Mouse (Mus musculus) activated CD4-positive, CD25-positive, alpha-beta regulatory T cell, adult 4 months (primary cell): ENCODE results near the gene Zfp628. TPM values are rescaled to one million over a fixed set of nuclear protein-coding genes. Genes with fewer than 3 reads are reported as not detected.
A peak's percentile ranks its signal among the peaks of the same experiment; 100 is the strongest.
"Not testable (repeated sequence)": the region's sequence is repeated elsewhere in the genome, so short reads cannot be mapped to it uniquely, and the experiment has no call there.

Experiments
- ATAC-seq: one replicate; pipeline ENCODE4 v1.8.0; 2017
- polyA plus RNA-seq, 2 experiments: library from polyadenylated mRNA; unstranded; fragments of 100-300 nt; shearing (Covaris generic); gene quantifications; one replicate each; pipeline ENCODE4 v1.2.1; 2017

Gene Zfp628
- 1 to 10 TPM; 1.9 TPM for polyA plus RNA-seq

GRCm38 (mm10) chr7:4915007-4915665 lies at the start of gene Zfp628:
Gene Zfp628 (plus strand): TSS chr7:4915217.
- ATAC-seq, result peak; percentile 87

GRCm38 (mm10) chr7:4865579-4866493 lies 49.2 kb upstream of the Zfp628 start:
- peak; percentile 100 for ATAC-seq

DNA sequence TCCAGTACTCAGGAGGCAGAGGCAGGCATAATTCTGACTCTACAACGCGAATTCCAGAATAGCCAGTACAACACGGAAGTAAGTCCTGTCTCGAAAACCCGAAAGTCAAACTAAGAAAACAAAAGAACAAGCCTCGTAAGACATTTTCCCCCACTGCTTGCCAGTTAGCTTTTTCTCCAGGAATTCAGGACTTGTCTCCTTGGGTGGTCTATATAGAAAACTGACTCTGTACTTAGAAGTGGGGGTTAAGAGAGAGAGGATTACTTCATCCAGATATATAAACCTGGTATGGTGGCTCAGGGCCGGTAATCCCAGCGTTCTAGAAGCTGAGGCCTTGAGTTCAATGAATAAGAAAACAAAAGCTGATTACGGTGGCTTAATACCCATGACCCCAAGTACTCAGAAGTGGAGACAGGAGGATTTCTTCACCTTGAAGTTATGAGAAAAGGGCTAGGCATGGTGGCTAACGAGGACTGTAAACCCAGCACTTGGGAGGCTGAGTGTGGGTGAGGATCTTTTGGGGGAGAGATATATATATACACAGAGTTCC lies 48.3 kb upstream of the Zfp628 start:
- ATAC-seq, result no peak

- no peak for ATAC-seq
Observed at GRCm38 (mm10) chr7:4870133-4870532, 44.9 kb upstream of the Zfp628 start, which contains the start of gene Isoc2b. Gene Isoc2b (minus strand): TSS chr7:4870258.

DNA sequence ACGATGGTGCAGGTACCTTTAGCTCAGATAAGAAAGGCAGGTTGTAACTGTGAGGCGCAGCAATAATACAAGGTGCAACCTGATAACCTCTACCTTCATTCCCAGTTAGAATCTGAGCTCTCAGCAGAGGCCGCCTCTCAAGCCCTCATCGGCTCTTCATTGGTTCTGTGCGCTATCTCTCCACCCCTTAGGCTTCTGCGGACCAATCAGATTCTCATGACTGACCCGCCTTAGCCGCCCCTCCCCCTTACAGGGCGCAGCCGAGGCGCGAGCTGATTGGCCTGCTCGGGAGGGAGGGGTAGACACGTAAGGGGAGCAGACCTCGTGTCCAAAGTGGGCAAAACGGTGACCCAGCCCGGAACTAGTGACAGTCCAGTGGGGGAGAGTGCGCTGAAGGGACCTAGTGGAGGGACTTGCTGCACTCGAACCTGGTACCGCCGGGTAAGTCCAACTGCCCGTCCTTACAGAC lies 38.2 kb upstream of the Zfp628 start, which contains the start of gene Isoc2a:
Isoc2a (plus strand) TSS at position 401 of the 469 bp plus-strand sequence.
- peak; percentile 100 for ATAC-seq

DNA sequence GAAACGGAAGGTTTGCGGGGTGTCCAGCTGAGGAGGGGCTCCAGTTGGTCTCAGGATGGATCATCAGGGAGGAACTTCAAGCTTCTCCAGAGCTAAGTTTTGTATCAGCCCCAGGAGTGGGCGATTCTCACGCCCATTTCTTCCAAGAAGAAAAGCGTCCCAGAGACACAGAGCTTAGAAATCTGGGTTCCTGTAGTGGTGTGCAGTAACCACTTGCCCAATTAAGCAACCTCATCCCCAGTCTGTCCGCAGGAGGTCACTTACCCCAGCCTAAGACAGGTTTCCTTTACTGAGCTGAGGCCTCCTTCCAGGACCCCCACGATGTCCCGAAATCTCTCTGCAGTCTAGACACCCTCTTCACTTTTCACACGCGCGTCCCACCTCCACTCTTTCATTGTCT lies 37.8 kb upstream of the Zfp628 start:
- ATAC-seq, result peak; percentile 14

DNA sequence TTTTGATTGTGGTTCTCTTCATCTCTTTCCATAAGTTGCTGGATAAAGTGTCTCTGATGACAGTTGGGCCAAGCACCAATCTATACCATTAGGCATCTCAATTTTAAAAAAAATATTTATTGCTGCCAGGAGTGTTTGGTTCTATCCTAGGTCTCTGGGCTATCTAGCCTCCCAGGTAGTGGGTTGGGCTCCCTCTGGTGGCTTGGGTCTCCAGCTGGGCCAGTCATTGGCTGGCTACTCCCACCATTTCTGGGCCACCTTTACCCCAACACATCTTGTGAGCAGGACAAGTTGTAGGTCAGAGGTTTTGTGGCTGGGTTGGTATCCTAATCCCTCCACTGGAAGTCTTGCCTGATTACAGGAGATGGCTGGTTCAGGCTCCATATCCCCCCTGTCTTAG lies 36.8 kb upstream of the Zfp628 start:
- ATAC-seq, result no peak

- not testable (repeated sequence) for ATAC-seq
Observed at GRCm38 (mm10) chr7:4879036-4879435, 36.0 kb upstream of the Zfp628 start.

DNA sequence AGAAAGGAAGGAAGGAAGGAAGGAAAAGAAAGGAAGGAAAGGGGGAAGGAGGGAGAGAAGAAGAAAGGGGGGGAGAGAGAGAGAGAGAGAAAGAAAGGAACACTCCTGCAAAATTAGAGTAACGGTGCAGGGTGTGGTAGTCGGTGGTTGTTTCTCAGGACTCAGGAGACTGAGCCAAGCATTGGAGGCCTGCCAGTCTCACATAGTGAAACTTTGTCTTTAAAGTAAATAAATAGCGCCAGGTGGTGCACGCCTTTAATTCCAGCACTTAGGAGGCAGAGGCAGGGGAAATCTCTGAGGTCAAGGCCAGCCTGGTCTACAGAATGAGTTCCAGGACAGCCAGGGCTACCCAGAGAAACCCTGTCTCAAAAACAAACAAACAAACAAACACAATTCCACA lies 28.3 kb upstream of the Zfp628 start:
- ATAC-seq, result no peak

DNA sequence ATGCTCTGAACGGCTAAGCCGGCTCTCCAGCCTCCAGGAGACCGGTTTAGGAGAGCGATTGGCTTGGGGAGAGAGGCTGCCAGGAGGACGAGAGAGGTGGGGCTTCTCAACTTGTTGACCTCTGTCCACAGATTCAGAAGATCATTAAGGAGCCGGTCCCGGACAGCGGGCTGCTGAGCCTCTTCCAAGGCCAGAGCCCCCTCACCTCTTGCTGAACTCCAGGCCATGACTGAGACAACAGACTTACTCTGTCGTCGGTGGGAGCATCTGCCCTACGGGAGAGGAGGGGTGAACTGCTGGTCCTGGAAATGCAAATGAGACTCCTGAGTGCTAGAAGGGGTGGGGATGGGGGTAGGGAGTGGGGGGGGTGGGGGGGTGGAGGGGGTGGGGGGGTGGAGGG lies 19.8 kb upstream of the Zfp628 start:
- ATAC-seq, result no peak

DNA sequence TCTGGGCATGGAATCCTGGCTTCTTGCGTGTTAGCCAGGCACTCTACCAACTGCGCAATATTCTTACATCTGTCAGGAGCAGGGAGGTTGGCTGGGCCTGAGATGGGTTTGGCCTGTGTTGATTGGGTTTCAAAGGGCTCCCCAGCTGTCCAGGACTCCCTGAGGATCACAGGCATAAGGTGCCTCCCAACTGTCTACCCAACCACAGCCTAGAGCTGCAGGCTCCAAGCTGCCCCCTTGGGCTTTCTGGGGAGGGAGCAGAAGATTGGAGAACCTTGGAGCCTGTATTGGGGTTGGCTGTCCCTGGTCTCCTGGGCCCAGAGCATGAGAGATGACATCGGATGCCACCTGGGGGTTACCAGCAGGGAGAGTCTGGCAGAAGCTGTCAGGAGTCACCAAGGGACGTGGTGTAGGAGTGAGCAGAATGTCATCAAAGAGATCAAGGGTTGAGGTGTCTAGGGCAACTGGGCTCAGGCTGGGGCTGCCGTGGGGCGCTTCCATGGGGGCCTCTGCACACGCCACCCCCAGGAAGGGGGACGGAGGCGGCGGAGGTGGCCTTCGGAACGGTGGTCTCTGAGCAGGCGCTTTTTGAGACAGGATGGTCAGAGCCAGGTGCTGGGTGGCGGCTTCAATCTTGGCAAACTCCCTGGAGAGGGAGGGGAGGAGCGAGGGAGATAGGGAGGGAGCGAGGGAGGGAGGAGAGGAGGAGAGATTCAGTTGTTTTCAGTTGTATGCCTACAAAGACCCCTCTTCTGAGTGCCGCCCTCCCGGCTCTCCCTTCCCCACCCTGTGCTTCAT lies 16.0 kb upstream of the Zfp628 start:
- ATAC-seq, result no peak

DNA sequence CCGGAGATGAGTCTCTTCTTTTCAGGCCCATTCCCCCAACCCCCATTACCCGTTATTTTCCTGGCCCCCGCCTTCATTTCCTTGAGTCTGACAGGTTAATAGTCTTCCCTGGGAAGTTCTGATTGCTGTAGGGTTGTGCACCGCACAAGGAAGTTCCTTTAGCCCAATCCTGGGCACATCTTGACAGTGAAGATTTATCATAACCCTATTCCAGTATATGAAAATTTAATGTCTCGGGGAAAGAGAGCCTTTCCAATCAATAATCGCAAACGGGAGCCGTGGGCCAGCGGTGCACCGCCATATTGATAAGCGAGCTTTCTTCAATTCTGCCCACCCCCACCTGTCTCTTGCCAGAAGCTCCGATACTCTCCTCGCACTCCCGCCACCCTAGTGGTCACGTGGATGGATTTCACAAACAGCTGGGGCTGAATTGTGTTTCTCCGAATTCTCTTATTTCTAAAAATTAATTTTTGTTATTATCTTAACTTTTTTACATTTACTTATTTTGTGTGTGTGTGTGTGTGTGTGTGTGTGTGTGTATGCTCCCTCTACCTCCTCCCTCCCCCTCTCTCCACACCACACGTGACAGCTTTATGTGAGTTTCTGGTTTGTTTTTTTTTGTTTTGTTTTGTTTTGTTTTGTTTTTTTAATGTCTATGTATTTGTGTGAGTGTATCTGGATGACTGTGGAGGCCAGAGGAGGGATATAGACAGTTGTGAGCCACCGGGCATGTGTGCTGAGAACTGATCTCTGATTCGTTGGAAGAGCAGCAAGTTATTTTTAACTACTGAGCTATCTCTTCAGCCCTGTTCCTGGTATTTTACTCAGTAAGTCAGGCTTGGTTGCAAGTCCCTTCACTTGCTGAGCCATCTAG lies 15.1 kb upstream of the Zfp628 start:
- ATAC-seq, result peak; percentile 23

GRCm38 (mm10) chr7:4900523-4900851 lies 14.5 kb upstream of the Zfp628 start:
- no peak for ATAC-seq

DNA sequence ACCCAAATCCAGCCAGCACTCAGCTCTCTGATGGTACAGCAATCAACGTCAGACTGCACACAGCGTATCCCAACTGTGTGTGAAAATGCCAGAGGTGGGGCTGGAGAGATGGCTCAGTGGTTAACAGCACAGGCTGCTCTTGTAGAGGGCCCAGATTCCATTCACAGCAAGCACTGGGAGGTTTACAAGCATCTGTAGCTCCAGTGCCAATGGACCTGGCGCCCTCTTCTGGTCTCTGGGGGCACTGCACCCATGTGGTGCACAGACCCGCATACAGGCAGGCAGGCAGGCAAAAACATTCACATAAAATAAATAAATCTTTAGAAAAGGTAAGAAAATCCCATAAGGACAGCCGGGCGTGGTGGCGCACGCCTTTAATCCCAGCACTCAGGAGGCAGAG lies 13.8 kb upstream of the Zfp628 start:
- ATAC-seq, result no peak

GRCm38 (mm10) chr7:4902404-4902803 lies 12.6 kb upstream of the Zfp628 start:
- ATAC-seq, result no peak

- no peak for ATAC-seq
Observed at GRCm38 (mm10) chr7:4906466-4906950, 8.5 kb upstream of the Zfp628 start, which contains the start of gene Gm36210. Gene Gm36210 (minus strand): TSS chr7:4906516.

GRCm38 (mm10) chr7:4911561-4911960 lies 3.5 kb upstream of the Zfp628 start:
- no peak for ATAC-seq

- ATAC-seq, result no peak
Observed at GRCm38 (mm10) chr7:4912248-4912647, 2.8 kb upstream of the Zfp628 start.

DNA sequence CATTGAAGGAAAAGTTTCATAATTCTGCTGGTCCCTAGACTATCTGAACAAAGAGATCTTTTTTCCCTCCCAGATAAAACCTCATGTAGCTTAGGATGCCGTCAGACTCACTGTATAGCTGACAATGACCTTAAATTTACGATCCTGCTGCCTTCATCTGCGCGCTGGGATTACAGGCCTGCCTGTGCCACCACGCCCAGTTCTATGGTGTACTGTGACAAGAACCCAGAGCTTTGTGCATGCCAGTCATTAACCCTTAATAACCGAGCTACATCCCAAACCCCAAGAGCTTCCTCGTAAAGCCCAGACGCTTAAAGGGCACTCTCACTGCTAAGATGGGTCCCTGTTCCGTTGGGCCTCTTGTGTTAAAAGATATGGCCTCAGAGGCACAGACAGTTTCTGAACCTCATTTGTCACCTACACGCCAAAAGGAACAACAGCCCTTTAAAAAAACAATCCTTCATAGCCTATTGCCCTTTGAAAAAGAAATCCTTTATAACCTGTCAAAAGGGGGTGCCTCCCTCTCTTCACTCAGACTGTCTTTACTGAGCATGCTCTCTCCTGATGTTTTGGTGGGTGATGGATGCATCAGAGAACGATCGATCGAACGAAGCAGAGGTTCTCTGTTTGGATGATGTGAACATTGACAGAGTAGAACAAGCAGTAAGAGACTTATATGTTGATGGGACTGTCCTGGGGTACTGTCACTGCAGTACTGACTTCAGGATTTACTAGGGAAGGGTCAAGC lies 826 bp downstream of the Zfp628 start:
- peak; percentile 7 for ATAC-seq

DNA sequence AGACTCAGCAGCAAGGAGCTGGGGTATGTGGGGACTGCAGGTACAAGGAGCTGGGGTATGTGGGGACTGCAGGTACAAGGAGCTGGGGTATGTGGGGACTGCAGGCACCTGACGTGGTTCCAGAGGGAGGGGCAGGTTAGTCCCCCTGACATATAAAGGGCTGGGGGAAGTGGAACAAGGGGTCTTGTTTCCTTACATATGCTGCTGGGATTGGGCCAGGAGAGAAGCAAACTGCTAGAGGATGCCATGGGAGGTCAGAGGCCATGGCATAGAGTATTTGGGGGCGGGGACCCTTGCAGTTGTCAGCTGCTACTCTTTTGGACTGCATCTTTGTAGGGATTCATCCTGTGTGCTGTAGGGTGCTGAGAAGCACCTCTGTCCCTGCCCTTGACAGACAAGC lies 2.5 kb downstream of the Zfp628 start:
- ATAC-seq, result no peak

DNA sequence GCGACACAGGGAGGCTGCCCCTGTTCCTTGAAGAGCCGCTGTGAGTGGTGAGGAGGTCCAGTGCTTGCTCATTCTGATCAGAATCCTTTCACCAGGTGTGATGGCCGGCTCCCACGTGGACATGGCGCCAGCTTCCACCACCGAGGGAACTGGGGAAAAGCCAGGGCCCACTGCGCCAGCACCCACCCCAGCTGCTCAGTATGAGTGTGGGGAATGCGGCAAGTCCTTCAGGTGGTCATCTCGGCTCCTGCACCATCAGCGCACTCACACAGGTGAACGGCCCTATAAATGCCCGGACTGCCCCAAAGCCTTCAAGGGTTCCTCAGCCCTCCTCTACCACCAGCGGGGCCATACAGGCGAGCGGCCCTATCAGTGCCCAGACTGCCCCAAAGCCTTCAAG lies 3.7 kb downstream of the Zfp628 start:
- no peak for ATAC-seq
